Mouse (Mus musculus): Measurements from ENCODE around the gene Serpina1f.
"Not testable (repeated sequence)": the region's sequence is repeated elsewhere in the genome, so short reads cannot be mapped to it uniquely, and the experiment has no call there.

Gene Serpina1f

GRCm38 (mm10) chr12:103695429-103695828 is at the start of gene Serpina1f:
TSS of gene Serpina1f (minus strand) at chr12:103695529.
- DNase-seq (ENCODE audit: low read depth, low spot score), result no peak

- not testable (repeated sequence) for DNase-seq (ENCODE audit: low read depth, low spot score)
Measured at GRCm38 (mm10) chr12:103737791-103738580, 42.7 kb upstream of the Serpina1f start.

- not testable (repeated sequence) for DNase-seq (ENCODE audit: low read depth, low spot score)
Measured at GRCm38 (mm10) chr12:103735566-103735965, 40.2 kb upstream of the Serpina1f start.

GRCm38 (mm10) chr12:103735101-103735500 is 39.8 kb upstream of the Serpina1f start:
- not testable (repeated sequence) for DNase-seq (ENCODE audit: low read depth, low spot score)

GRCm38 (mm10) chr12:103711537-103711936 is 16.2 kb upstream of the Serpina1f start:
- peak; percentile 21 for DNase-seq (ENCODE audit: low read depth, low spot score)

GRCm38 (mm10) chr12:103710405-103710804 is 15.1 kb upstream of the Serpina1f start:
- DNase-seq (ENCODE audit: low read depth, low spot score), result peak; percentile 8

GRCm38 (mm10) chr12:103706113-103706512 is 10.8 kb upstream of the Serpina1f start:
- DNase-seq (ENCODE audit: low read depth, low spot score), result no peak

- DNase-seq (ENCODE audit: low read depth, low spot score), result no peak
Measured at GRCm38 (mm10) chr12:103705547-103705946, 10.2 kb upstream of the Serpina1f start.

- DNase-seq (ENCODE audit: low read depth, low spot score), result no peak
Measured at GRCm38 (mm10) chr12:103700144-103700750, 4.9 kb upstream of the Serpina1f start.

GRCm38 (mm10) chr12:103688221-103688814 is 7.0 kb downstream of the Serpina1f start:
- no peak for DNase-seq (ENCODE audit: low read depth, low spot score)

- no peak for DNase-seq (ENCODE audit: low read depth, low spot score)
Measured at GRCm38 (mm10) chr12:103687021-103687420, 8.3 kb downstream of the Serpina1f start.

GRCm38 (mm10) chr12:103686050-103686449 is 9.3 kb downstream of the Serpina1f start:
- DNase-seq (ENCODE audit: low read depth, low spot score), result no peak

- DNase-seq (ENCODE audit: low read depth, low spot score), result no peak
Measured at GRCm38 (mm10) chr12:103685386-103685785, 9.9 kb downstream of the Serpina1f start.

- DNase-seq (ENCODE audit: low read depth, low spot score), result no peak
Measured at GRCm38 (mm10) chr12:103683775-103684174, 11.6 kb downstream of the Serpina1f start.

- DNase-seq (ENCODE audit: low read depth, low spot score), result no peak
Measured at GRCm38 (mm10) chr12:103681739-103682138, 13.6 kb downstream of the Serpina1f start.

GRCm38 (mm10) chr12:103681169-103681568 is 14.2 kb downstream of the Serpina1f start:
- DNase-seq (ENCODE audit: low read depth, low spot score), result no peak

- DNase-seq (ENCODE audit: low read depth, low spot score), result not testable (repeated sequence)
Measured at GRCm38 (mm10) chr12:103679853-103680252, 15.5 kb downstream of the Serpina1f start.

- no peak for DNase-seq (ENCODE audit: low read depth, low spot score)
Measured at GRCm38 (mm10) chr12:103676039-103676438, 19.3 kb downstream of the Serpina1f start, which contains the start of gene Serpina16. TSS of gene Serpina16 (minus strand) at chr12:103676139.

- no peak for DNase-seq (ENCODE audit: low read depth, low spot score)
Measured at GRCm38 (mm10) chr12:103673179-103673578, 22.1 kb downstream of the Serpina1f start.

- no peak for DNase-seq (ENCODE audit: low read depth, low spot score)
Measured at GRCm38 (mm10) chr12:103671483-103671882, 23.8 kb downstream of the Serpina1f start.

- no peak for DNase-seq (ENCODE audit: low read depth, low spot score)
Measured at GRCm38 (mm10) chr12:103670964-103671363, 24.4 kb downstream of the Serpina1f start.

GRCm38 (mm10) chr12:103670344-103670743 is 25.0 kb downstream of the Serpina1f start:
- DNase-seq (ENCODE audit: low read depth, low spot score), result no peak

All from A20 (cell line).